Mouse (Mus musculus): ENCODE results near the gene Car9. TPM values are rescaled to one million over a fixed set of nuclear protein-coding genes. Genes with fewer than 3 reads are reported as not detected.
"Not testable (repeated sequence)": the region's sequence is repeated elsewhere in the genome, so short reads cannot be mapped to it uniquely, and the experiment has no call there.

Car9 gene
- polyA plus RNA-seq, 1 experiment from 2014 or later, result 4.8 TPM

DNA sequence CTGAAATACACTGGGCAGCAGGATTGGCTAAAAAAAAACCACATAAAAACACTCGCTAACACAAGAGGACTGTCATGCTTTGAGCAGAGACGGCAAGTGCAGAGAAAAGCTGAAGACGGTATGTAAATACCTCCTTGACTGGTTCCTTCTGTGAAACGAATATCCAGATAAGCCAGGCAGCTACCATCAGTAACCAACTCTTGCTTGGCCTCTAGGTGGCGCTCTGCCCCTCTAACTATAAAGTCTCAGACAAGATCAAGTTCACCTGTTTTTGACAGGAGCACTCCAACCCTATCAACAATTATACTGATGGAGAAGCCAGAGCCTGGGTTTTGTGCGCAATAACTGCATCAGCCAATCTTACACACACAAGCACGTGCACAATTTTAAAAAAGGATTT, 23.8 kb downstream of the Car9 start:
- H3K27ac ChIP-seq (replicated peaks), result no peak overlapping the region
- no peak for ATAC-seq (ENCODE audit: insufficient number of reproducible peaks, low FRiP score, low TSS enrichment, low read depth)

DNA sequence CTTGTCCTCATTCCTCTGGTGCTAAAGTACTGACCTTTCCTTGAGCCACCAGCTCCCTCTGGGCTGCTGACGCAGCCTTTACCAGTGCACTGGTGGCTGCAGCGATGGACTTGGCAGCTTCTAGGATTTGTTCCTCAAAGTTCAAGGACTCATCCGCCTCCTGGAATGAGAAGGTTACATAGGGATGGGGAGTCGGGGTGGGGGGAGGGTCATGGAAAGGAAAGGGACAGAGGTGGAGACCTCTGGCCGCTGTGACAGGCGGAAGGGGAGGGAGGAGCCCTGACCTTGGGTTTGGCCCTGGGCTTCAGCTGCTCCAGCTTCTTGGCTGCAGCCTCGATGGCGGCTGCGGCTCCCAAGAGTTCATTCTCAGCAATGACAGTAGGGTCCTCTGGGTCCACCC, 26.5 kb downstream of the Car9 start:
- H3K27ac ChIP-seq (replicated peaks), result no peak overlapping the region
- H3K4me2 ChIP-seq (replicated peaks), result no peak overlapping the region
- H3K4me1 ChIP-seq, result 0 out of 2 replicates have a peak, but pooled peaks cover 3% of the 10 kb centered on the region
- H3K27me3 ChIP-seq, result no peaks in the 10 kb centered on the region
- no peak overlapping the region for H3K4me3 ChIP-seq (replicated peaks)
- WGBS, result 80% methylated on average over 9 of the region's 9 CpGs
- no peak for ATAC-seq (ENCODE audit: insufficient number of reproducible peaks, low FRiP score, low TSS enrichment, low read depth)
- no peak overlapping the region for H3K9ac ChIP-seq
- no peaks in the 10 kb centered on the region for H3K9me3 ChIP-seq (replicated peaks)
- H3K36me3 ChIP-seq, result peaks cover 73% of the 10 kb centered on the region

More for the DNA sequence above, 23.8 kb downstream of the Car9 start:
- Histone ChIP-seq H3K27me3 (no peaks in the 10 kb centered on the region), H3K4me2 (replicated peaks) (no peak overlapping the region), H3K4me3 (replicated peaks) (no peak overlapping the region), H3K36me3 (peaks cover 47% of the 10 kb centered on the region), H3K9me3 (replicated peaks) (no peaks in the 10 kb centered on the region), H3K9ac (no peak overlapping the region), H3K4me1 (0 out of 2 replicates have a peak, but pooled peaks cover 3% of the 10 kb centered on the region)
- WGBS, result 19% methylated on average over 7 of the region's 7 CpGs

DNA sequence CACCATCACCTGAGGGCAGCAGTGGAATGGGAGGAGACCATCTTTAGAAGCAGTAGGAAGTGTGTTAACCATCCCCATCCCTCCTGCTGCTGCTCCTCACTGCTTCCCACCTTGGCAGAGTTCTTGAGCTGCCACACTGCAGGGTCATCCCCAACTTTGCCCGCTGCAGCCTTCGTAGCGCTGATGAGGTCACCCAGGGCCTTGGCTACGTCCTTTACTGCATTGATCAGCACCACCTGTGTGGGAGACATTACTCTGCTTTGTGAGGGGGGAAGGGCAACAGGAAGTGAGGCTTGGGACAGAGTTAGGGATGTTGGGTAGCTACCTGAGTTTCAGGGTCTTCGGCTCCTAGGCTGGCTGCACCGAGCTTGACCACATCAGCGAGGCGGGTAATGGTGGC, 28.9 kb downstream of the Car9 start:
- Histone ChIP-seq H3K9me3 (replicated peaks) (no peaks in the 10 kb centered on the region), H3K27ac (replicated peaks) (no peak overlapping the region), H3K4me1 (no peaks in the 10 kb centered on the region), H3K4me3 (replicated peaks) (no peak overlapping the region), H3K9ac (no peak overlapping the region), H3K27me3 (no peaks in the 10 kb centered on the region), H3K36me3 (peaks cover 97% of the 10 kb centered on the region), H3K4me2 (replicated peaks) (no peak overlapping the region)
- no peak for ATAC-seq (ENCODE audit: insufficient number of reproducible peaks, low FRiP score, low TSS enrichment, low read depth)
- WGBS, result 91% methylated on average over 8 of the region's 8 CpGs

DNA sequence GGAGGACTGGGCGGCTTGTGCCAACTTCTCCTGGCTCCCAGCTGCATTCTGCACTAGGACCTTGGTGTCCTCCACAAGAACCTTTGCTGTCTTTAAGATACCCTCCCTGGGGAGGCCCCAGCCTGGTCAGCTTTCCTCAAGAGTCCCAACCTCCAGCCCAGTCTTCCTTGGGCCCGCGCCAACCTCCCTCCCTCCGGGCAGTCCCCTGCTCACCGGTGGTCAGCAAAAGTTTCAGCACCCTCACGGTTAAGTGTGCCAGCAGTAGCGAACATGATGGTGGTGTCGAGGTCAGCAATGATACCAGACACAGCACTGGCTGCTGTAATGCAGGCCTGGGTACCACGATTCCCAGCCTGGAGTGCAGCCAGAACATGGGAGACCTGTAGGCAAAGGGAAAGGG, 29.3 kb downstream of the Car9 start:
- WGBS, result 95% methylated on average over 9 of the region's 9 CpGs
- H3K27me3 ChIP-seq, result no peaks in the 10 kb centered on the region
- no peak overlapping the region for H3K4me3 ChIP-seq (replicated peaks)
- H3K36me3 ChIP-seq, result peaks cover 97% of the 10 kb centered on the region
- H3K9me3 ChIP-seq (replicated peaks), result no peaks in the 10 kb centered on the region
- no peak for ATAC-seq (ENCODE audit: insufficient number of reproducible peaks, low FRiP score, low TSS enrichment, low read depth)
- H3K4me2 ChIP-seq (replicated peaks), result no peak overlapping the region
- no peak overlapping the region for H3K9ac ChIP-seq
- H3K4me1 ChIP-seq, result no peaks in the 10 kb centered on the region
- H3K27ac ChIP-seq (replicated peaks), result no peak overlapping the region

DNA sequence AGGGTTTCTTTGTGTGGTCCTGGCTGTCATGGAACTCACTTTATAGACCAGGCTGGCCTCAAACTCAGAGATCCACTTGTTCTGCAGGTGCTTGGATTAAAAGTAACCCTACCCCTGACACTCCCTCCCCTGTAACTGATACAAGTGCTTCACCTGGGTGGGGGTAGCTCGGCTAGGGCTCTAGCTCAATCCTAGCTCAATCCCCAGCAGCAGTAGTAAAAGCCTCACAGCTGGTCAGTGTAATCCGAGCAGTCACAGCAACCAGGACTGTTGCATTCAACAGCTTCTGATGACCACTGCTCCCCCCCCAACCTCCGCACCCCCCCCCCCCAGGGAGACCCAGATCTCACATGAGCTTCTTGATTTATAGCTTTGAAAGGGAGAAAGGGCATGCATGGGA, 35.3 kb downstream of the Car9 start:
- Histone ChIP-seq H3K4me3 (replicated peaks) (no peak overlapping the region), H3K9ac (no peak overlapping the region), H3K4me2 (replicated peaks) (no peak overlapping the region), H3K4me1 (no peaks in the 10 kb centered on the region), H3K36me3 (peaks cover 99% of the 10 kb centered on the region), H3K9me3 (replicated peaks) (no peaks in the 10 kb centered on the region), H3K27ac (replicated peaks) (no peak overlapping the region), H3K27me3 (no peaks in the 10 kb centered on the region)
- no peak for ATAC-seq (ENCODE audit: insufficient number of reproducible peaks, low FRiP score, low TSS enrichment, low read depth)
- WGBS, result 43% methylated on average over 3 of the region's 3 CpGs

DNA sequence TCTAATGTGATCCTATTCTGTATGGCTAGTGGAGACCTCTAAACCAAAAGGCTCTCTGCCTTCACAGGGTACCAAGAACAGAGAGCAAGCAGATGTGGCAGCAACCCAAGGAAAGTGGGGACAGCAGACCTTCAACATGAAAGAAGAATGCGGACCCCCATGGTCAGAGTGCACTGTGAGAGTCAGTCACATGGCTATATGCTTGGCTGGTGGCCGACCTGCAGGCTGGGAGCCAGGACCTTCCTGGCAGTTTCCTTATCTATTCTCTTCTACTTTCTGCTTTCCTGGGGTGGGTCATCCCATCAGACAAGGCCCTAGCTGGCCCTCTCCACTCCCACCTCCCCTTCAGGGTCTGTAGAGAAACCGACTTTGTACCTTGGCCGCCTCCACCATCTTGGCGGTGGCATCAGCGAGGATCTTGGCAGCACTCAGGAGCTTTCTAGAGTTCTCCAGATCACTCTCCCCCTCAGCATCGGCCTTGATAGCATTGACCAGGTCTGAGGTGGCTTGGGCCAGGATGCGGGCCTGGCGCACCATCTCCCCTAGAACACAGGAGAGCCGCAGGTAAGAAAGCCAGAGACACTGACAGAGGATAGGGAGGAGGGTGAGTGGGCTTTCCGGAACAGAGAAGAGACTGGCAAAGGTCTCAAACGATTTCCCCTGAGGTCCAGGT, 39.7 kb downstream of the Car9 start:
- 91% methylated on average over 12 of the region's 12 CpGs for WGBS
- Histone ChIP-seq H3K4me2 (replicated peaks) (no peak overlapping the region), H3K36me3 (peaks cover 100% of the 10 kb centered on the region), H3K27ac (replicated peaks) (no peak overlapping the region), H3K9me3 (replicated peaks) (no peaks in the 10 kb centered on the region), H3K4me3 (replicated peaks) (no peak overlapping the region), H3K4me1 (no peaks in the 10 kb centered on the region), H3K9ac (no peak overlapping the region), H3K27me3 (no peaks in the 10 kb centered on the region)
- no peak for ATAC-seq (ENCODE audit: insufficient number of reproducible peaks, low FRiP score, low TSS enrichment, low read depth)

DNA sequence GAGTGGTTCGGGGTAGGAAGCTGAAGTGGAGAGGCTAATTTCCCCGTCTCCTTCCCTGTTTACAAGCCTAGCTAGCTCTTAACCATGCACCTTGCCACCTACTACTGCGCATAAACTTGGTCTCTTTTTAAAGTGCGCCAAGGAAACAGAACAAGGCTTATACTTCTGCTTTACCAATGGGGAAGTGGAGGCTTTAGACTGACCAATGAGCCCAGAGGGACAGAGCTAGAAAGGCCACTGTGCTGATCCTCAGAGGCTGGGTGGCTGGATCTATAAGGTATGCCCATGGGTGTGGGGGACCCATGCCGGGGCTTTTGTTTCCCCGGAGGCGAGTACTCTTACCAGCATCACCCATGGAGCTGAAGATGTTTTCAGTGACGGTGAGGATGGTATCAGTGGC, 40.4 kb downstream of the Car9 start:
- ATAC-seq (ENCODE audit: insufficient number of reproducible peaks, low FRiP score, low TSS enrichment, low read depth), result no peak
- no peak overlapping the region for H3K4me2 ChIP-seq (replicated peaks)
- WGBS, result 94% methylated on average over 8 of the region's 8 CpGs
- H3K4me1 ChIP-seq, result no peaks in the 10 kb centered on the region
- no peak overlapping the region for H3K27ac ChIP-seq (replicated peaks)
- H3K27me3 ChIP-seq, result no peaks in the 10 kb centered on the region
- no peak overlapping the region for H3K4me3 ChIP-seq (replicated peaks)
- no peak overlapping the region for H3K9ac ChIP-seq
- no peaks in the 10 kb centered on the region for H3K9me3 ChIP-seq (replicated peaks)
- peaks cover 99% of the 10 kb centered on the region for H3K36me3 ChIP-seq

DNA sequence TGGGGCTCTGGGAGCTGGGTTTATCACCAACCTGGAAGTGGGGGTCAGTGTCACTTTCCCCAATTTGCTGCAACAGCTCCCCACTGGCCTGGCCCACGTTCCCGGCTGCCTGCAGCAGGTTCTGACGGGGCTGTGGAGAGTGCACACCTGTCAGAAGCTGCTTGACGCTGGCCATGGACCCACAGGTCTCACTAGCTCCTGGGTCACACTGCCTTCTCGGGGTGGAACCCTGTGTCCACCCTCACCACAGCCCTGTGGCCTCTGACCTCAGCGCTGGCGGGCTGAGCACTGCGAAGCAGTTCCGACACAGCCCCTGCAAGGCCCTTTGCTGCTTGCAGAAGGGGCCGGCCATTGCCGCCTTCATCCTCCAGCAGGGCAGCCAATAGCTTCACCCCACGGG, 42.3 kb downstream of the Car9 start:
- no peaks in the 10 kb centered on the region for H3K9me3 ChIP-seq (replicated peaks)
- H3K27ac ChIP-seq (replicated peaks), result no peak overlapping the region
- WGBS, result 94% methylated on average over 12 of the region's 12 CpGs
- no peak overlapping the region for H3K9ac ChIP-seq
- H3K4me3 ChIP-seq (replicated peaks), result no peak overlapping the region
- no peak overlapping the region for H3K4me2 ChIP-seq (replicated peaks)
- ATAC-seq (ENCODE audit: insufficient number of reproducible peaks, low FRiP score, low TSS enrichment, low read depth), result no peak
- no peaks in the 10 kb centered on the region for H3K27me3 ChIP-seq
- no peaks in the 10 kb centered on the region for H3K4me1 ChIP-seq
- H3K36me3 ChIP-seq, result peaks cover 99% of the 10 kb centered on the region

DNA sequence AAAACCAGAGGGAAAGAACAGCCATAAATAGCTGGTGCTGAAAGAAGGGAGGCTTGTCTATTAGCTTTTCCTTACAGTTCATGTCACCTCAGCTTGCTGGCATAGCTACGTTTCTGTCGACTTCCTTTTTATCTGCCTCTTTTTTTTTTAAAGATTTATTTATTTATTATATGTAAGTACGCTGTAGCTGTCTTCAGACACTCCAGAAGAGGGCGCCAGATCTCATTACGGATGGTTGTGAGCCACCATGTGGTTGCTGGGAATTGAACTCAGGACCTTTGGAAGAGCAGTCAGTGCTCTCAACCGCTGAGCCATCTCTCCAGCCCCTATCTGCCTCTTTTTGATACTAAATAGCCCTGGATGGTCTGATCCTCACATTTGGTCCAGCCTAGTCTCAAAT, 45.1 kb downstream of the Car9 start:
- not testable (repeated sequence) for H3K9me3 ChIP-seq (replicated peaks); H3K9ac ChIP-seq; H3K4me1 ChIP-seq; H3K4me3 ChIP-seq (replicated peaks); ATAC-seq (ENCODE audit: insufficient number of reproducible peaks, low FRiP score, low TSS enrichment, low read depth); H3K4me2 ChIP-seq (replicated peaks); H3K27me3 ChIP-seq; H3K27ac ChIP-seq (replicated peaks)
- 87% methylated on average over 6 of the region's 6 CpGs for WGBS
- peaks cover 99% of the 10 kb centered on the region for H3K36me3 ChIP-seq

DNA sequence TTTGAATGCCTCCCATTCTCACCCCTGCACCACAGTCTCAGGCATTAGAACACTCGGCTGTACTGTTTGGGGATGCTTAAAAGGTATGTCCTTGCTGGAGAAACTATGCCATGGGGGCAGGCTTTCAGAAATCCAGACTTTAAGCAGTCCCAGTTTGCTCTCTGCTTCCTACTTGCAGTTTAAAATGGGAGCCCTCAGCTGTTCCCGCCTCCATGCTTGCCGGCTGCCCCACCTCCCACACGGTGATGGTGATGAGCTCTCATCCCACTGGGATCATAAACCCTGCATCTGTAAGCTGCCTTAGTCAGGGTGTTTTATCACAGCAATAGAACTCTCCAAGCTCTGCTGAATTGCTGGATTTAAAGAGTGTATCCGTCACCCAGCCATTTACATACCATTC, 45.7 kb downstream of the Car9 start:
- H3K4me2 ChIP-seq (replicated peaks), result no peak overlapping the region
- 98% methylated on average over 5 of the region's 5 CpGs for WGBS
- H3K36me3 ChIP-seq, result peaks cover 93% of the 10 kb centered on the region
- H3K9ac ChIP-seq, result no peak overlapping the region
- H3K27me3 ChIP-seq, result no peaks in the 10 kb centered on the region
- no peaks in the 10 kb centered on the region for H3K9me3 ChIP-seq (replicated peaks)
- no peak overlapping the region for H3K4me3 ChIP-seq (replicated peaks)
- H3K4me1 ChIP-seq, result peaks cover 5% of the 10 kb centered on the region
- H3K27ac ChIP-seq (replicated peaks), result no peak overlapping the region
- no peak for ATAC-seq (ENCODE audit: insufficient number of reproducible peaks, low FRiP score, low TSS enrichment, low read depth)

DNA sequence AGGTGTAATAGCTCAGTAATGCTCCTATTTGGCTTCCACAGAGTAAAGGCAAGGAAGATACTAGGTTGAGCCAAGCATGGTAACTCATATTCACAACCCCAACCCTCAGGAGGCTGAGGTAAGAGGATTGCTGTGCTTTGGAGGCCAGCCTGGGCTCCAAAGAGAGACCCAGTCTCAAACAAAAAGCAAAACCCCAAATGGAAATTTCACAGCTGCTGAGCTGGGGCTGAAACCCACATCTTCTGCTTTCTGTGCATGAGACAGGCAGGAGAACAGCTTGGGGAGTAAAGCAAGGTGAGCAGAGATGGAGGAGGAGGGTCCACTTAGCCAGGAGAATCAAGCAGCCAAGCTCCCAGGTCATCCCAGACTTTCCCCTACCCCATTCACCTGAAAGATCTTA, 47.1 kb downstream of the Car9 start:
- Histone ChIP-seq H3K27me3 (no peaks in the 10 kb centered on the region), H3K9me3 (replicated peaks) (no peaks in the 10 kb centered on the region), H3K4me3 (replicated peaks) (no peak overlapping the region), H3K4me1 (peaks cover 19% of the 10 kb centered on the region), H3K36me3 (peaks cover 79% of the 10 kb centered on the region), H3K4me2 (replicated peaks) (no peak overlapping the region), H3K9ac (no peak overlapping the region), H3K27ac (replicated peaks) (no peak overlapping the region)
- no peak for ATAC-seq (ENCODE audit: insufficient number of reproducible peaks, low FRiP score, low TSS enrichment, low read depth)

DNA sequence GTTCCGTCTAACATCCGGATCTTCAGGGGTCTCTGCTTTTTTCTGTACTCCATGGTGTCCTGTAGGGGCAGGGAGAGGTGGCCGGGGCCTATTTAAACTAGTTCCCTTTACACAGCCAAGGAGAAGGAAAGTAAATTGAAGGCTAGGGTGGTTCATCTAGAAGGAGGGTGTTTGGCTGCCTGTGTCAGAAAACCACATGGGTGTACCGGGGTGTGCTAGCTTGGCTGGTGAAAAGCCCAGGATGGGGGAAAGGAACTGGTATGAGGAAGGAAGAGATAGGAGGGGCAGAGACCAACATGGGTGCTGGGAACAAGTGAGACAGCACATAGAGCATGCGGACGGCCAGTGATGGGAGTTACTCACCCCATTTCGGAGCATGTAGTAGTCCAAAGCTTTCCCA, 49.2 kb downstream of the Car9 start:
- peaks cover 58% of the 10 kb centered on the region for H3K36me3 ChIP-seq
- H3K9ac ChIP-seq, result no peak overlapping the region
- no peak overlapping the region for H3K4me2 ChIP-seq (replicated peaks)
- ATAC-seq (ENCODE audit: insufficient number of reproducible peaks, low FRiP score, low TSS enrichment, low read depth), result no peak
- no peak overlapping the region for H3K27ac ChIP-seq (replicated peaks)
- no peaks in the 10 kb centered on the region for H3K27me3 ChIP-seq
- H3K9me3 ChIP-seq (replicated peaks), result no peaks in the 10 kb centered on the region
- 94% methylated on average over 7 of the region's 7 CpGs for WGBS
- no peak overlapping the region for H3K4me3 ChIP-seq (replicated peaks)
- H3K4me1 ChIP-seq, result peaks cover 40% of the 10 kb centered on the region
